Mouse (Mus musculus) heart, embryonic 12.5 days (tissue): ENCODE measurements around the gene Clca3a1. TPM values are rescaled to one million over a fixed set of nuclear protein-coding genes. Genes with fewer than 3 reads are reported as not detected.
"Not testable (repeated sequence)": the region's sequence is repeated elsewhere in the genome, so short reads cannot be mapped to it uniquely, and the experiment has no call there.

Experiments used
- ATAC-seq: fragments of 200-750 bp; cut with Nextera tagmentation; 2 replicates; pipeline ENCODE4 v1.8.0; 2017; ENCODE audit warnings: moderate TSS enrichment, moderate library complexity; ENCODE audit not compliant: insufficient number of reproducible peaks, low FRiP score
- H3K27ac ChIP-seq: fragments of 300-500 bp; sonication (generic); 2 replicates; pipeline ENCODE4 v1.5.1; 2016; ENCODE audit warnings: mild to moderate bottlenecking, moderate library complexity; ENCODE audit not compliant: poor library complexity, severe bottlenecking
- H3K27me3 ChIP-seq: fragments of 300-500 bp; sonication (generic); replicated peaks from 2 replicates; pipeline ENCODE4 v1.6.1; 2016; ENCODE audit warnings: mild to moderate bottlenecking, moderate library complexity
- H3K36me3 ChIP-seq: fragments of 300-500 bp; sonication (generic); 2 replicates; pipeline ENCODE4 v1.6.1; 2016; ENCODE audit warnings: mild to moderate bottlenecking, moderate library complexity
- H3K4me1 ChIP-seq: fragments of 300-500 bp; sonication (generic); replicated peaks from 2 replicates; pipeline ENCODE4 v1.6.1; 2016; ENCODE audit warnings: mild to moderate bottlenecking
- H3K4me2 ChIP-seq: fragments of 300-500 bp; sonication (generic); 2 replicates; pipeline ENCODE4 v1.6.1; 2016; ENCODE audit warnings: mild to moderate bottlenecking, moderate library complexity
- H3K4me3 ChIP-seq: fragments of 300-500 bp; sonication (generic); 2 replicates; pipeline ENCODE4 v1.5.1; 2016; ENCODE audit warnings: mild to moderate bottlenecking
- H3K9ac ChIP-seq: fragments of 300-500 bp; sonication (generic); 2 replicates; pipeline ENCODE4 v1.6.1; 2016; ENCODE audit warnings: mild to moderate bottlenecking, moderate library complexity
- H3K9me3 ChIP-seq: fragments of 300-500 bp; sonication (generic); replicated peaks from 2 replicates; pipeline ENCODE4 v1.6.1; 2016; ENCODE audit warnings: mild to moderate bottlenecking, moderate library complexity
- WGBS: fragments of 180-500 bp; shearing (Covaris S2); methylation state at CpG from one replicate; pipeline ENCODE4 v1.1.7; 2016; 5-methylcytosine and 5-hydroxymethylcytosine counted together
- polyA plus RNA-seq: library from polyadenylated mRNA; unstranded; fragments of >200 nt; fragmentation: Nextera tagmentation; extraction: Ambion mirVana; gene quantifications from 2 replicates; pipeline ENCODE4 v1.2.1, GENCODE M21; 2016

Clca3a1 gene
- polyA plus RNA-seq: 22.1 and 24.1 TPM in 2 replicates

DNA sequence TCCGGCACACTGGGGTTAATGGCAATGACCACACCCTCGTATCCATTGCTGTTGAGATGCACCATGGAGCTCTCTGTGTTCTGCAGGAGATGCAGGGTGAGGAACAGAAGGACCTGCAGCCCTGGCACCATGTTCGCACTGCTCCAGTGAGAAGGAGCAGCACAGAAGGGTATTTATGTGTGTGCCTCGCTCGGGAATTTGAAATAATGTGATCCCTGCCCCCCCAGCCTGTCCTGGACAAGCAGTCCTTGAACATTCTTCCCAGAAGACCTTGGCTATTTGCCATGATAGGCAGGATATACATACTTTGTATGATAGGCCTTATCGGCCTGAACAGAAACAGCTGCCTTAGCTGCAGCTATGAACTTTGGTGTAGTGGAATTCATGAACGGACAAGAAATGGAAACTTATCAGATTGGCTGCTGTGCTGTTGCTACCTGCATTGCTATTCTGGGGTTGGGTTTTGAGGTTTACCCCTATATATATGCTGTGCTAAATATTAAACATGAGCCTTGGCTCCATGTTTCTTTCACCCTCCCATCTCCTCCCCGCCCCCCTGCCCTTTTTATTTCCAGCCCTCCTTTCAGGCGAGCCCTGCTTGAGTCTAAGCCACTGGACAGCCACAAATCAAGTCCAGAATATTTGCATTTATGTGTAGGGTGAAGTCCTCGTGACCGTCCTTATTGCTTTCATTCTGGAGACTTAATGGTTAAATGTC is at the start of gene Clca3a1:
Clca3a1 (minus strand) TSS at position 386 of the 718 bp plus-strand sequence.
- peaks cover 6% of the 10 kb centered on the region; the same call in 1 of the 2 replicates for H3K4me1 ChIP-seq
- H3K27ac ChIP-seq: peak within 1 kb of the TSS; percentile 65
- 37% methylated on average over 11 of the region's 11 CpGs for WGBS
- no peaks in the 10 kb centered on the region for H3K27me3 ChIP-seq
- H3K4me2 ChIP-seq: peak within 1 kb of the TSS; percentile 59
- no peak within 1 kb of the TSS for H3K9ac ChIP-seq
- ATAC-seq: peak; percentile 88
- peak within 1 kb of the TSS; percentile 35 for H3K4me3 ChIP-seq
- 0 out of 2 replicates have a peak, but pooled peaks cover 5% of the 10 kb centered on the region for H3K9me3 ChIP-seq
- H3K36me3 ChIP-seq: peaks cover 5% of the 10 kb centered on the region

DNA sequence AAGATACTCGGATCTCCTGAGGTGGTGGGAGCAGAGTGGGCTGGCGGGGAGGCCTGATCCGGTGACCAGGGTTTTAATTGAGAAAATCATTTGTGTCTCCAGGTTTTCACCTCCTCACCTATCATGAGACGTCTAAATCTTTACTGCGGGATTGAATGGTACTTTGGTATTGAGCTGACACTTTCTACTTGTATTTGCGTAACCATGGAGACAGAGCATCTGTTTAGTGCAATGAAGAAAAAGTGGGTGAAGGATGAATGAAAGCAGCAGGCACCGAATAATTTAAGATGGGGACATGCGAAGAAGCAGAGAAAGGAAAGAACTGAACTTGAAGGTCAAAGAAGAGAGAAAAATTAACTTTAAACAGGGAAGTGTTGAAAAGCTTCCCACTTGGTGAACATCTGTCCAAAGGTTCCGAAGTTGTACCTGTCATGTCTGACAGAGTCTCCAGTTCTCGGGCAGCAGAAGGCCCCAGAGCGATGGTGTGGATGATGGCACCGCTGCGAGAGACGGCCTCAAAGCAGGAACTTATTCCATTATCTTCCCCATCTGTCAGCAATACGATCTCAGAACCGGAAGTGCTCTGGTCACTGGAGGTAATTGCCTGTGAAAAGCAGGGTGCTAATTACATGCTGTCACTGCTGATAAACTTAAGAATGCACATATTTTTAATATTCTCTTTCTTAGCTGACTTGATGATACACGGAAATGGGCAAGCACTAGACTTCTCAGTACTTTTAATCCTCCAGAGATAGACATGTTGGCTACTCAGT is 47.6 kb upstream of the Clca3a1 start:
- not testable (repeated sequence) for H3K4me1 ChIP-seq, H3K27ac ChIP-seq, H3K4me2 ChIP-seq, H3K36me3 ChIP-seq, H3K27me3 ChIP-seq, ATAC-seq, H3K9ac ChIP-seq, H3K4me3 ChIP-seq, H3K9me3 ChIP-seq
- 64% methylated on average over 16 of the region's 17 CpGs for WGBS

DNA sequence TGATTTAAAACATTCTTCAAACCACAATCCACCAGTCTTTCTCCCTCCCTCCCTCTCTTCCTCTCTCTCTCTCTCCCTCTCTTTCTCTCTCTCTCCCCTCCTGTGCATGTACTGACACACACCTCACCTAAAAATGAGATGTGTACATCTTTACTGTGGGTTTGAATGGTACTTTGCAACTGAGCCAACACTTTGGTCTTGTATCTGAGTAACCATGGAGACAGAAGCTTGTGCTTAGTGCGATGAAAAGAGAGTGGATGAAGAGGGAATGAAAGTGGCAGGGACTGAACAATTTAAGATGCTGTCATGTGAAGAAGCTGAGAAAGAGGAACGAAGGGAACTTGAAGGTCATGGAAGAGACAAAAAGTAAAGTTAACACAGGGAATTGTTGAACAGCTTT is 45.8 kb upstream of the Clca3a1 start:
- H3K9me3 ChIP-seq, H3K9ac ChIP-seq, H3K4me3 ChIP-seq, ATAC-seq, H3K4me1 ChIP-seq, H3K4me2 ChIP-seq, H3K27ac ChIP-seq, H3K27me3 ChIP-seq, H3K36me3 ChIP-seq: not testable (repeated sequence)
- 63% methylated on average over 2 of the region's 2 CpGs for whole genome bisulfite sequencing

DNA sequence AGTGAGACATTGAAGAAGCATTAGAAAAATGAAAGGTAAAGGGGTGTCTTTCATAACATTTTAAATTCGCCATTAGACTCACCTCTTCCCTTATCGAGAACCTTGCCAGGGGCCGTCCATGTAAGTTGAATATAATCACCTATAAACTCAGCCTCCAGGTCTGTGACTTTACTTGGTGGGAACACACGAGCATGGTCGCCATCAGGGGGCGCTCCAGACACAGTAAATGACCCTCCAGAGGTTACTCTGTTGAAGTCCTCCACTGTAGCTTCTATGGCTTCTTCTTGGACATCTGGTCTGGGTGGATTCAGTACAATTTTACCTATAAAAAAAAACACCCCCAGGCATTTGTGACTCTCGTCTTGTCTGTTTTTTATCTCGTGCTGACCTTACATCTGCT is 41.1 kb upstream of the Clca3a1 start:
- no peak for ATAC-seq

GRCm38 (mm10) chr3:144785181-144786148 is 24.7 kb upstream of the Clca3a1 start:
- no peak for ATAC-seq
- Histone ChIP-seq H3K36me3 (no peaks in the 10 kb centered on the region), H3K4me3 (no peak overlapping the region), H3K9me3 (no peaks in the 10 kb centered on the region), H3K4me2 (no peak overlapping the region), H3K27me3 (no peaks in the 10 kb centered on the region), H3K4me1 (no peaks in the 10 kb centered on the region), H3K9ac (no peak overlapping the region), H3K27ac (no peak overlapping the region)
- WGBS: 78% methylated on average over 11 of the region's 11 CpGs

More for the DNA sequence above, 41.1 kb upstream of the Clca3a1 start:
- Histone ChIP-seq H3K27ac (no peak overlapping the region), H3K9ac (no peak overlapping the region), H3K4me2 (no peak overlapping the region), H3K4me1 (no peaks in the 10 kb centered on the region), H3K4me3 (no peak overlapping the region), H3K9me3 (no peaks in the 10 kb centered on the region), H3K27me3 (no peaks in the 10 kb centered on the region), H3K36me3 (no peaks in the 10 kb centered on the region)
- WGBS: 30% methylated on average over 8 of the region's 8 CpGs

DNA sequence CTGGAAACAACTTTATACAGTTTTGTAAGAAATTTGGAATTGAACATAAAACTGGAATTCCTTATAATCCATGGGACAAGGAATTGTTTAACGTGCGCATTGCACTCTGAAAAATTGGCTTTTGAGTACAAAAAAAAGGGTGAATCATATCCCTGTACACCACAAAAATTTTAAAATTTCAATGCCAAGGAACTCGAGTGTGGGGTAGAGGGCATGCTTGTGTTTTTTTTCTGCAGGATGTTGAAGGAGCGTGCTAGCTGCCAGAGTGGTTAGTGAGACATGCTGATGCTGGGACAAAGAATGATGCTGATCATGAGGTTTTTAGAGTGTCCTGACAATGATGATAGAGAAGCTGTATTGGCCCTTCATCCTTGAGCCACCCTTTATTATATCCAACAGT is 4.4 kb upstream of the Clca3a1 start:
- H3K27me3 ChIP-seq: no peaks in the 10 kb centered on the region
- no peak overlapping the region for H3K4me3 ChIP-seq
- no peak overlapping the region for H3K4me2 ChIP-seq
- H3K9ac ChIP-seq: no peak overlapping the region
- 0 out of 2 replicates have a peak, but pooled peaks cover 5% of the 10 kb centered on the region for H3K9me3 ChIP-seq
- H3K27ac ChIP-seq: no peak overlapping the region
- 82% methylated on average over 4 of the region's 4 CpGs for WGBS
- peaks cover 6% of the 10 kb centered on the region; the same call in 1 of the 2 replicates for H3K4me1 ChIP-seq
- ATAC-seq: no peak
- H3K36me3 ChIP-seq: no peaks in the 10 kb centered on the region

DNA sequence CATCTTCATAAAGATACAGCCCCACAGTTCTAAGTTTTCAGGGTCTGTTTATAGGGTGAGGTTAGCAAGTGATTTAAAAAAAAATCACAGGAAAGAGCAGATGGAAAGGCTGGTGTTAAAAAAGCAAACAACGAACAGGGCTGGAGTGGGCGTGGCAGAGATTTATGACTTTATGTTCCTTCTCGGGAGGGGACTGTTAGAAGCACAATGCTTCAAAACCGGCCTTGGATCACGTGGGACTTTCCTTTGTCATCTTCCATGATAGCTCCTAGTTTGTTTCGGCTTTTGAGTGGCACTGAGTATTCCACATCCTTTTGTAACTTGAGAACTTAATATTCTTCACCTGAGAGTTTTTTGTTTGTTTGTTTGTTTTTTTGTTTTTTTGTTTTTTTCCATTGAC is 677 bp upstream of the Clca3a1 start:
- 0 out of 2 replicates have a peak overlapping the region, but pooled peaks have one; percentile 35 for H3K4me3 ChIP-seq
- ATAC-seq: no peak
- no peaks in the 10 kb centered on the region for H3K36me3 ChIP-seq
- H3K9me3 ChIP-seq: 0 out of 2 replicates have a peak, but pooled peaks cover 5% of the 10 kb centered on the region
- peak overlapping the region; percentile 59 for H3K4me2 ChIP-seq
- H3K27me3 ChIP-seq: no peaks in the 10 kb centered on the region
- H3K4me1 ChIP-seq: peaks cover 6% of the 10 kb centered on the region; the same call in 1 of the 2 replicates
- 54% methylated on average over 6 of the region's 6 CpGs for WGBS
- H3K27ac ChIP-seq: peak overlapping the region; percentile 65
- no peak overlapping the region for H3K9ac ChIP-seq

GRCm38 (mm10) chr3:144759719-144760118 is 1.1 kb downstream of the Clca3a1 start:
- Histone ChIP-seq H3K4me1 (peaks cover 6% of the 10 kb centered on the region; the same call in 1 of the 2 replicates), H3K27ac (no peak overlapping the region), H3K4me3 (peak overlapping the region; percentile 35), H3K36me3 (peaks cover 13% of the 10 kb centered on the region), H3K9me3 (0 out of 2 replicates have a peak, but pooled peaks cover 8% of the 10 kb centered on the region), H3K9ac (no peak overlapping the region), H3K27me3 (no peaks in the 10 kb centered on the region), H3K4me2 (peak overlapping the region; percentile 54)
- no peak for ATAC-seq
- WGBS: 69% methylated on average over 3 of the region's 3 CpGs

DNA sequence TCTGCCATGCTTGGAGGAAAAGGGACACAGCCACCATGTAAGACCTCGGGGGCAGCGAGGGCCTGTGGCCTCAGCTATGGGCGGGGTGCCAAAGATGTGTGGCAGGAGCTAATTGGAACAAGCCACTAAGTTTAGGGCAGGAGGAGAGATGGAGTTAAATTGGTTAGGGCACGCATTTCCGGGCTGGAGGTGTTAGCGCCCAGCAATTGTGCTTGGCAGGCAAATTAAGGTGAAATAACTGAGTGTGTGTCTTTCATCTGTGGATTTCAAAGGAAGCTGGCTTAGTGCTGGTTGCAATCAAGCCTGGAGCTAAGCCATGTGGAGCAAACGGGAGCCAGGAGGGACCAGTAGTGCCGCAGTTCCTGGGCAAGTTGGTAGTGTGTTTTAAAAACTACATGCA is 4.7 kb downstream of the Clca3a1 start:
- not testable (repeated sequence) for ATAC-seq, H3K4me3 ChIP-seq, H3K27ac ChIP-seq, H3K9ac ChIP-seq, H3K27me3 ChIP-seq, H3K4me1 ChIP-seq, H3K4me2 ChIP-seq, H3K9me3 ChIP-seq
- WGBS: 79% methylated on average over 8 of the region's 8 CpGs
- H3K36me3 ChIP-seq: peaks cover 17% of the 10 kb centered on the region

- H3K9ac ChIP-seq: no peak overlapping the region
- 12% methylated on average over 2 of the region's 2 CpGs for WGBS
- H3K27me3 ChIP-seq: no peaks in the 10 kb centered on the region
- no peak overlapping the region for H3K4me3 ChIP-seq
- 0 out of 2 replicates have a peak, but pooled peaks cover 3% of the 10 kb centered on the region for H3K9me3 ChIP-seq
- ATAC-seq: no peak
- H3K36me3 ChIP-seq: peaks cover 17% of the 10 kb centered on the region
- no peak overlapping the region for H3K4me2 ChIP-seq
- no peaks in the 10 kb centered on the region for H3K4me1 ChIP-seq
- H3K27ac ChIP-seq: no peak overlapping the region
These were observed 7.7 kb downstream of the Clca3a1 start for GRCm38 (mm10) chr3:144753120-144753519.
